Mouse (Mus musculus) embryonic facial prominence, embryonic 15.5 days (tissue): Measurements from ENCODE around the gene Chpt1. TPM values are rescaled to one million over a fixed set of nuclear protein-coding genes. Genes with fewer than 3 reads are reported as not detected.
"Not testable (repeated sequence)": the region's sequence is repeated elsewhere in the genome, so short reads cannot be mapped to it uniquely, and the experiment has no call there.

ENCODE experiments used
- ATAC-seq: fragments of 200-750 bp; cut with Nextera tagmentation; 2 replicates; pipeline ENCODE4 v1.8.0; 2017; ENCODE audit warnings: low read depth, moderate TSS enrichment; ENCODE audit not compliant: insufficient number of reproducible peaks, low FRiP score, low TSS enrichment
- H3K27ac ChIP-seq: fragments of 300-500 bp; sonication (generic); replicated peaks from 2 replicates; pipeline ENCODE4 v1.5.1; 2015; ENCODE audit warnings: mild to moderate bottlenecking, inconsistent platforms
- H3K27me3 ChIP-seq: fragments of 300-500 bp; sonication (generic); 2 replicates; pipeline ENCODE4 v1.6.1; 2015; ENCODE audit warnings: inconsistent platforms
- H3K36me3 ChIP-seq: fragments of 300-500 bp; sonication (generic); 2 replicates; pipeline ENCODE4 v1.6.1; 2015; ENCODE audit warnings: mild to moderate bottlenecking, inconsistent platforms
- H3K4me1 ChIP-seq: fragments of 300-500 bp; sonication (generic); 2 replicates; pipeline ENCODE4 v1.6.1; 2015; ENCODE audit warnings: inconsistent platforms
- H3K4me2 ChIP-seq: fragments of 300-500 bp; sonication (generic); replicated peaks from 2 replicates; pipeline ENCODE4 v1.6.1; 2015; ENCODE audit warnings: mild to moderate bottlenecking, inconsistent platforms
- H3K4me3 ChIP-seq: fragments of 300-500 bp; sonication (generic); replicated peaks from 2 replicates; pipeline ENCODE4 v1.5.1; 2015; ENCODE audit warnings: mild to moderate bottlenecking, inconsistent platforms
- H3K9ac ChIP-seq: fragments of 300-500 bp; sonication (generic); 2 replicates; pipeline ENCODE4 v1.6.1; 2015; ENCODE audit warnings: inconsistent platforms
- H3K9me3 ChIP-seq: fragments of 300-500 bp; sonication (generic); replicated peaks from 2 replicates; pipeline ENCODE4 v1.6.1; 2016; ENCODE audit warnings: inconsistent platforms
- WGBS: fragments of 180-500 bp; shearing (Covaris S2); methylation state at CpG from one replicate; pipeline ENCODE4 v1.1.7; 2015; 5-methylcytosine and 5-hydroxymethylcytosine counted together
- polyA plus RNA-seq: library from polyadenylated mRNA; unstranded; fragments of >200 nt; fragmentation: Nextera tagmentation; extraction: Ambion mirVana; gene quantifications from 2 replicates; pipeline ENCODE4 v1.2.1, GENCODE M21; 2015

Gene Chpt1
- polyA plus RNA-seq = 39.6 and 41.4 TPM in 2 replicates

DNA sequence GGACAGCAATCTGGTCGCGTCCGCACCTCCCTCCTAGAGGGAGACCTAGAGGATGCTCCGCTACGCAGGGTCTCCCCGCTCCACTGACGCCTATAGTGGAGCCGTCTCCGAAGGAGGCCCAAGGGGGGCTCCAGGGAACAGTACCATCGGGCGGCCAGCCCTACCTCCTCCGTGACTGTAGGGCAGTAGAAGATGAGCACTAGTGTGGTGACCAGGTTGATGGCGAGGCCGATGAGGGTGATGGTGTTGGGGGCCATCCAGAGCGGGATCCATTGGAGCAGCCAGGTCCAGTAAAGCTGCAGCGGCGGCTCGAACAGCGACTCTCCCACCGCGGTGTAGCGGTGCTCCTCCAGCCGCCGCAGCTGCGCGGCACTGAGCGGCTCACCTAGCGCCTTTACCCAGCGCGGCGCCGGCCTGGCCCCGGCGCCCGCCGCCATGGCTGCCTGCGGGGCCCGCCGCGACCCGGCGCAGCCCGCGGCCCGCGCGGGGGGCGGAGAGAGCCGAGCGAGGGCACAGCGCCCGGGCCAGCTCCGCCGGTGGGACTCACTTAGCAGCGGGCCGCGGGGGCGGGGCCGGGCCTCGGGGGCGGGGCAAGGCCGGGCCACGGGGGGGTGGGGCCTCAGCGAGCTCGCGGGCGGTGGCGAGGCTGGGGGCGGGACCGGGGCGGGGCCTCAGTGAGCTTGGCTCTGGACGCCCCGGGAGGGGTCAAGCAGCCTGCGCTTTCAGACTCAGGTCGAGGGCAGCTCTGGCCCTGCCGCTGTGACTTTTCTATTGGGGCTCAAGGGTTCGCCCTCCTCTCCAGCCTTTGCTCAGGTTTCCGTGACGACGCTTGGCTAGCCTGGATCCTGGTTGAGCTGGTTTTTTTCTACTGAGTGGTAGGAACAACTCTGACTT, at the start of gene Chpt1:
Gene Chpt1 (minus strand): TSS at position 653 of the 894 bp plus-strand sequence.
- peaks cover 24% of the 10 kb centered on the region for H3K4me1 ChIP-seq
- peak within 1 kb of the TSS; percentile 84 for H3K4me3 ChIP-seq
- H3K27ac ChIP-seq = peak within 1 kb of the TSS; percentile 72
- peak; percentile 96 for ATAC-seq
- H3K9ac ChIP-seq = peak within 1 kb of the TSS; percentile 79
- H3K27me3 ChIP-seq = no peaks in the 10 kb centered on the region
- WGBS = under 1% methylated on average over 68 of the region's 80 CpGs
- peak within 1 kb of the TSS; percentile 89 for H3K4me2 ChIP-seq
- H3K9me3 ChIP-seq = no peaks in the 10 kb centered on the region
- no peaks in the 10 kb centered on the region for H3K36me3 ChIP-seq

DNA sequence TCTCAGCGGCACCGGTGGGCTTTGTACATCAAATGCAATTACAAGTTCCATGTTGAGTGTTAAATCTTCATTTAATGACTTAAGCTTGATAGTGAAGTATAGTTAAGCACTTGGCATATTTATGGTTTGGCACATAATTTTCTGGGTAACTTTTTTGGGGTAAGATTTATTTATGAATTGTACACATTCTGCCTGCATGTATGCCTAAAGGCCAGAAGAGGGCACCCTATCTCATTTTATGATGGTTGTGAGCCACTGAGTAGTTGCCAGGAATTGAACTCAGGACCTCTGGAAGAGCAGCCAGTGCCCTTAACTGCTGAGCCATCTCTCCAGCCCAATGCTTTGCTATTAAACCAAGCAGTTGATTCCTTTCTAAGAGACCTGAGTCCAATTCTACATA, 48.9 kb upstream of the Chpt1 start:
- Histone ChIP-seq H3K4me1 (no peaks in the 10 kb centered on the region), H3K36me3 (no peaks in the 10 kb centered on the region), H3K9ac (no peak overlapping the region), H3K27me3 (no peaks in the 10 kb centered on the region), H3K4me2 (no peak overlapping the region), H3K4me3 (no peak overlapping the region), H3K9me3 (no peaks in the 10 kb centered on the region), H3K27ac (no peak overlapping the region)
- 90% methylated on average over 2 of the region's 2 CpGs for WGBS
- no peak for ATAC-seq

- Histone ChIP-seq H3K36me3 (no peaks in the 10 kb centered on the region), H3K27me3 (no peaks in the 10 kb centered on the region)
- WGBS = 76% methylated on average over 3 of the region's 3 CpGs
Measured at GRCm38 (mm10) chr10:88550225-88550624, 46.4 kb upstream of the Chpt1 start.

GRCm38 (mm10) chr10:88547635-88548034, 43.8 kb upstream of the Chpt1 start:
- WGBS = 41% methylated on average over 2 of the region's 2 CpGs
- no peak for ATAC-seq
- no peaks in the 10 kb centered on the region for H3K4me1 ChIP-seq
- no peak overlapping the region for H3K4me3 ChIP-seq
- no peak overlapping the region for H3K27ac ChIP-seq
- no peaks in the 10 kb centered on the region for H3K9me3 ChIP-seq
- no peak overlapping the region for H3K9ac ChIP-seq
- no peak overlapping the region for H3K4me2 ChIP-seq
- no peaks in the 10 kb centered on the region for H3K36me3 ChIP-seq
- no peaks in the 10 kb centered on the region for H3K27me3 ChIP-seq

More at GRCm38 (mm10) chr10:88550225-88550624, 46.4 kb upstream of the Chpt1 start:
- Histone ChIP-seq H3K9me3 (no peaks in the 10 kb centered on the region), H3K27ac (no peak overlapping the region), H3K4me2 (no peak overlapping the region), H3K4me3 (no peak overlapping the region), H3K9ac (no peak overlapping the region), H3K4me1 (no peaks in the 10 kb centered on the region)
- ATAC-seq = no peak

- no peak for ATAC-seq
- H3K27me3 ChIP-seq = no peaks in the 10 kb centered on the region
- no peaks in the 10 kb centered on the region for H3K36me3 ChIP-seq
- no peak overlapping the region for H3K9ac ChIP-seq
- 62% methylated on average over 5 of the region's 5 CpGs for WGBS
- no peak overlapping the region for H3K27ac ChIP-seq
- no peaks in the 10 kb centered on the region for H3K9me3 ChIP-seq
- no peak overlapping the region for H3K4me3 ChIP-seq
- H3K4me1 ChIP-seq = no peaks in the 10 kb centered on the region
- H3K4me2 ChIP-seq = no peak overlapping the region
Measured at GRCm38 (mm10) chr10:88530631-88531030, 26.8 kb upstream of the Chpt1 start.

DNA sequence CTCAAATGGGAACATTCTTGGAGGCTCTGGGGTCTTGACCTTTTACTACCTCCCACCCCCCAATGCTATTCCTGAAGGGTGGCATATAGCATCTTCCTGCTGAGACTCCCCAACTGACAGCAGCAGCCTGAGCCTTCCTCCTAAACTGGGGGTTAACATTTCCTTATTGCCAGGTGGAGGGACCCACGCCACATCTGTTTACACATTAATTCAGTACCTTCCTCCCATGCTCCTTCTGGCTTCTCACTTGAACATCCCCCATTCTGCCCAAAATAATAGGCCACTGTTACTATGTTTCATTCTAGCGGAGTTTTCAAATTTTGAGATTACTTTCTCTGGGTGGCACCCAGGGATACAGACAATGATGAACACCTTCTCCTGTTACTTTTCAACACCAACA, 20.1 kb upstream of the Chpt1 start:
- no peak for ATAC-seq
- no peaks in the 10 kb centered on the region for H3K36me3 ChIP-seq
- H3K4me1 ChIP-seq = no peaks in the 10 kb centered on the region
- no peak overlapping the region for H3K27ac ChIP-seq
- no peaks in the 10 kb centered on the region for H3K27me3 ChIP-seq
- H3K4me3 ChIP-seq = no peak overlapping the region
- H3K4me2 ChIP-seq = no peak overlapping the region
- 80% methylated on average over 2 of the region's 2 CpGs for WGBS
- no peaks in the 10 kb centered on the region for H3K9me3 ChIP-seq
- no peak overlapping the region for H3K9ac ChIP-seq

GRCm38 (mm10) chr10:88523212-88523611, 19.3 kb upstream of the Chpt1 start:
- H3K4me2 ChIP-seq = no peak overlapping the region
- H3K9me3 ChIP-seq = no peaks in the 10 kb centered on the region
- no peaks in the 10 kb centered on the region for H3K27me3 ChIP-seq
- WGBS = 80% methylated on average over 1 of the region's 1 CpGs
- H3K36me3 ChIP-seq = no peaks in the 10 kb centered on the region
- H3K4me3 ChIP-seq = no peak overlapping the region
- H3K27ac ChIP-seq = no peak overlapping the region
- H3K4me1 ChIP-seq = no peaks in the 10 kb centered on the region
- no peak for ATAC-seq
- no peak overlapping the region for H3K9ac ChIP-seq

DNA sequence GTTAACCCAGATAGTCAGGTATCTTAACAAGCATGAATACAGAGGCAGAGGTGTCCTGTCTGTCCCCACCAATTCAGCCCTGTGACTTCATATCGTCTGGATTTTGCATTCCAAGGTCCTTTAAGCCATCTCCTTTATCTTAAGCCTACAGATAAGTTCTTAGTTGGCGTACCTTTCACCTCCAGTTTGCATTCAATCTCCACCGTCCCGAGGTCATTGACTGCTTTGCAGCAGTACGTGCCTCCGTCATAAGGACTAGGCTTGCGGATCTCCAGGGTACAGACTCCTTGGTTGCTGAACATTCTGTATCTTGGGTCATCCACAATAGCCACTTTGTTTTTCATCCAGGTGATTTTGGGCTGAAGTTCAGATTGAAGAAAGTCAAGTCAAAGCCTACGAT, 18.9 kb upstream of the Chpt1 start:
- 82% methylated on average over 8 of the region's 8 CpGs for WGBS
- no peak for ATAC-seq

DNA sequence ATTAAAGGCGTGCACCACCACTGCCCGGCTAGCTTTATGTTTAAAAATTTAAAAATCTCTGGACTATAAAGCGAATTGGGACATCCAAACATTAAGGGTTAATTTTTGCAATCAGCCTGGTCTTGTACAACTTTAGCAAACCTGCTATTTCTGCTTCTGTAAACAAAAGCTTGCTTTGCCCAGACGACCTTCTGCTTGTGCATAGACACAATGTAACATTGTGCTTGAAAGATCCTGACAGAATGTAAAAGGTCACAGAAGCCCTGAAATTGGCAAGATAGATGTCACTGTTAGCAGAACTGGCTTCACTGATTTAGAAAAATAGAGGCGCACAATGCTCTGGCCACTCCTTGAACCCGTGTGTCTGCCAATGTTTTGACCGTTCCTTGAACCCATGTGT, 11.2 kb upstream of the Chpt1 start:
- not testable (repeated sequence) for ATAC-seq
- 81% methylated on average over 7 of the region's 7 CpGs for WGBS

More for the DNA sequence above, 18.9 kb upstream of the Chpt1 start:
- no peaks in the 10 kb centered on the region for H3K27me3 ChIP-seq
- H3K9me3 ChIP-seq = no peaks in the 10 kb centered on the region
- no peak overlapping the region for H3K4me2 ChIP-seq
- no peaks in the 10 kb centered on the region for H3K36me3 ChIP-seq
- no peaks in the 10 kb centered on the region for H3K4me1 ChIP-seq
- no peak overlapping the region for H3K27ac ChIP-seq
- no peak overlapping the region for H3K4me3 ChIP-seq
- H3K9ac ChIP-seq = no peak overlapping the region

DNA sequence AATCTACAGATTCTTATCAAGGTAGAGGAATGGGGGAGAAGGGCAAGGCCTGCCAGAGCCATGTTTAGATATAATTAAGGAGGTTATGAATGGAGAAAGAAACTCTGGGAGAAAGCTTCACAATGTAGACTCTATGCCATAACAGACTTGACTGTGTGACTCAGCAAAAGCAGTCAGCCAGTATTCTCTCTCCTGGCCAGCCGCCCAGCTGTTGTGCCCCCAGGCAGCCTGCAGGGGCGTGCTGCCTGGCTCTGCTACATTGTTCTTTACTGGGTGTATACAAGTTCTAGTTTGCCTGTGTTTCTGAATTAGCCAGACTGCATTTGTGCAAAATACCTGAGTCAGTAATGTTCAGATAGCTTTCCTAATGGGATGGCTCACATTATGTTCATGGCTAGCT, 10.6 kb upstream of the Chpt1 start:
- no peaks in the 10 kb centered on the region for H3K36me3 ChIP-seq
- H3K4me2 ChIP-seq = no peak overlapping the region
- no peaks in the 10 kb centered on the region for H3K9me3 ChIP-seq
- WGBS = 33% methylated on average over 2 of the region's 2 CpGs
- H3K27me3 ChIP-seq = no peaks in the 10 kb centered on the region
- no peak overlapping the region for H3K9ac ChIP-seq
- H3K4me3 ChIP-seq = no peak overlapping the region
- no peak for ATAC-seq
- no peaks in the 10 kb centered on the region for H3K4me1 ChIP-seq
- no peak overlapping the region for H3K27ac ChIP-seq

More for the DNA sequence above, 11.2 kb upstream of the Chpt1 start:
- H3K9me3 ChIP-seq, H3K9ac ChIP-seq, H3K4me3 ChIP-seq, H3K4me1 ChIP-seq, H3K4me2 ChIP-seq, H3K27ac ChIP-seq, H3K27me3 ChIP-seq, H3K36me3 ChIP-seq: not testable (repeated sequence)

DNA sequence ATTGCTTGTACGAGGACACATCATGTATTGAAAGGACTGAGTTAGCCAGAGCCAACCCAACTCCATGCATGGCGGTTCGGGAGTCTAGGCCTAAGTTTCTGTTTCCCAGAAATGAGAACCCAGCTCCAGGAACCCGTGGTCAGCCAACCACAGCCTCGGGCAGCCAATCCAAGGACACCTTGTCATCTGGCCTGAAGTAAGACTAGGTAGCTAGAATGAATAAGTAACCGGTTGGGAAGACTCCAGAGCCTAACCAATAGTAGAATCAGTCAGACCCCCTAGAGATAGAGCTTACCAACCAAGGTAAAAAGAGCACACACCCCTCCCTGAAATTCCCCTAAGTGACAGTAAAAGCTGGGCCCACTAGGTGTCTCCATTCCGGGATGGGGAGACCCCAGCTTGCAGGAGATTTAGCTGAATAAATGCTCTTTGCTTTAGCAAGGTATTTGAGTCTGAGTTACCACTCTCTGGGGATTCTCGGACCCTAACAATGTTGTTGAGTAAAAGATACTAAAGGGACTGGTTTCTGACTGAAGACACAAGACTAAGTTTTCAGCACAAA, 9.8 kb upstream of the Chpt1 start:
- no peaks in the 10 kb centered on the region for H3K4me1 ChIP-seq
- no peaks in the 10 kb centered on the region for H3K36me3 ChIP-seq
- no peak overlapping the region for H3K9ac ChIP-seq
- no peaks in the 10 kb centered on the region for H3K27me3 ChIP-seq
- no peaks in the 10 kb centered on the region for H3K9me3 ChIP-seq
- 71% methylated on average over 8 of the region's 8 CpGs for WGBS
- no peak overlapping the region for H3K27ac ChIP-seq
- no peak overlapping the region for H3K4me2 ChIP-seq
- no peak overlapping the region for H3K4me3 ChIP-seq
- no peak for ATAC-seq
